Mouse (Mus musculus) testis, adult 2 months (tissue): ENCODE measurements around the gene Shld2. TPM values are rescaled to one million over a fixed set of nuclear protein-coding genes. Genes with fewer than 3 reads are reported as not detected.
A peak's percentile ranks its signal among the peaks of the same experiment; 100 is the strongest.

Experiments
- H3K27ac ChIP-seq: fragments of 200-500 bp; 2 replicates; pipeline ENCODE4 v1.5.1; 2012; ENCODE audit warnings: low read depth, low read length; ENCODE audit not compliant: control insufficient read depth, insufficient read depth
- H3K27me3 ChIP-seq: fragments of 200-500 bp; 2 replicates; pipeline ENCODE4 v1.6.1; 2012; ENCODE audit warnings: mild to moderate bottlenecking, low read length, moderate library complexity; ENCODE audit not compliant: control insufficient read depth, insufficient read depth
- H3K36me3 ChIP-seq: fragments of 200-500 bp; 2 replicates; pipeline ENCODE4 v1.6.1; 2012; ENCODE audit warnings: mild to moderate bottlenecking, low read length; ENCODE audit not compliant: control insufficient read depth, insufficient read depth
- H3K4me1 ChIP-seq: fragments of 200-500 bp; 2 replicates; pipeline ENCODE4 v1.6.1; 2012; ENCODE audit warnings: low read length; ENCODE audit not compliant: control insufficient read depth, insufficient read depth
- H3K4me3 ChIP-seq: fragments of 200-500 bp; 2 replicates; pipeline ENCODE4 v1.5.1; 2012; ENCODE audit warnings: low read depth, mild to moderate bottlenecking, low read length, moderate library complexity, mixed read lengths; ENCODE audit not compliant: control insufficient read depth
- CTCF ChIP-seq: fragments of 200-500 bp; IDR thresholded peaks from 2 replicates; pipeline ENCODE4 v1.5.1; 2012; ENCODE audit warnings: low read depth, mild to moderate bottlenecking, inconsistent platforms, low read length, moderate library complexity; ENCODE audit not compliant: control insufficient read depth, insufficient read depth, insufficient replicate concordance
- POLR2A ChIP-seq: fragments of 200-500 bp; IDR thresholded peaks from 2 replicates; pipeline ENCODE4 v1.6.1; 2012; ENCODE audit warnings: low read depth, mild to moderate bottlenecking, inconsistent platforms, low read length, moderate library complexity; ENCODE audit not compliant: control insufficient read depth
- polyA plus RNA-seq: library from polyadenylated mRNA; depleted of rRNA; stranded (reverse); fragments of >200 nt; gene quantifications from 2 replicates; pipeline ENCODE4 v1.2.3, GENCODE M21; 2012

The Shld2 gene
- polyA plus RNA-seq, 1 experiment = 1.5 TPM

DNA sequence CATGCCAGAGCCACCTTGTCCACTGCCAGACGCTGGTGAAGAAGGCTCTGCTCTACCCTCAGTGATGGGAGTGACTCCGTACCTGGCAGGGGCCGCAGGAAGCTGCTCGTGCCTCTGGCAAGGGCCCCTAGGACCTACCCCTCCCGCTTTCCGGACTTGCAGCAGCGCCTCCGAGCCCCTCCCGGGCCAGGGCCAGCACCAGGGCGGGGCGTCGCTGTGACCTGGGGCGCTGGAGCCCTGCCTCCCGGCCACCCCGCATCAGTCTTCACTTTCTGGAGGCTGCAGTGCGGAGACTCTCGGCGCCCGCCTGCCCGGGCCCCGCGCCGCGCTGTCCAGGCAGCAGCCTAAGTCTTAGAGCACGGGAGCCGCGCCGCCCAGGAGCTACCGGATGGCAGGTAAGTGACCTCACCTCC is 90.5 kb downstream of the Shld2 start:
- TF ChIP-seq CTCF (no peak), POLR2A (no peak)
- peaks cover 8% of the 10 kb centered on the region for H3K4me1 ChIP-seq
- H3K27ac ChIP-seq = no peak overlapping the region
- peaks cover 3% of the 10 kb centered on the region for H3K27me3 ChIP-seq
- no peaks in the 10 kb centered on the region for H3K36me3 ChIP-seq
- peak overlapping the region; percentile 30 for H3K4me3 ChIP-seq

DNA sequence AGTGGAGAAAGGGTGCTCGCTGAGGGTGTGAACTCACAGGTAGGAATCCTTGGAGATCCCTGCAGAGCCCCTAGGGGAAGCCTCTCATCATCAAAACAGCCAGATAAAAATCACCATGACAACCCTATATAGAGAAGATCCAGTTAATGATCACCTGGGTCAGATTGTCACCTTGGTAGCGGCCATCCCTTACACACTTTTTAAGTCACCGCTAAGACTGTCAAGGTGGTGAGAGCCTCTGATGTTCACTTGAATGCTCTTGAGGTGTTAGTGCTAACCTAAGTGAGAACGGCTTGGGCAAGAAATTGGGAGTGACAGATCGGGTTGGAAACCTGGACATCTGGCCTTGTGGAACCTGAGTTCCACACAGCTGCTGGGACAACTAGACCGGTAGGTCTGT is 91.0 kb downstream of the Shld2 start, which contains the start of gene Syt15:
TSS of gene Syt15 (plus strand) at position 301 of the 400 bp plus-strand sequence.
- Histone ChIP-seq H3K4me1 (peaks cover 8% of the 10 kb centered on the region), H3K27ac (no peak within 1 kb of the TSS), H3K4me3 (peak within 1 kb of the TSS; percentile 30), H3K36me3 (no peaks in the 10 kb centered on the region), H3K27me3 (peaks cover 3% of the 10 kb centered on the region)
- no peak for TF ChIP-seq CTCF
- no peak for TF ChIP-seq POLR2A

DNA sequence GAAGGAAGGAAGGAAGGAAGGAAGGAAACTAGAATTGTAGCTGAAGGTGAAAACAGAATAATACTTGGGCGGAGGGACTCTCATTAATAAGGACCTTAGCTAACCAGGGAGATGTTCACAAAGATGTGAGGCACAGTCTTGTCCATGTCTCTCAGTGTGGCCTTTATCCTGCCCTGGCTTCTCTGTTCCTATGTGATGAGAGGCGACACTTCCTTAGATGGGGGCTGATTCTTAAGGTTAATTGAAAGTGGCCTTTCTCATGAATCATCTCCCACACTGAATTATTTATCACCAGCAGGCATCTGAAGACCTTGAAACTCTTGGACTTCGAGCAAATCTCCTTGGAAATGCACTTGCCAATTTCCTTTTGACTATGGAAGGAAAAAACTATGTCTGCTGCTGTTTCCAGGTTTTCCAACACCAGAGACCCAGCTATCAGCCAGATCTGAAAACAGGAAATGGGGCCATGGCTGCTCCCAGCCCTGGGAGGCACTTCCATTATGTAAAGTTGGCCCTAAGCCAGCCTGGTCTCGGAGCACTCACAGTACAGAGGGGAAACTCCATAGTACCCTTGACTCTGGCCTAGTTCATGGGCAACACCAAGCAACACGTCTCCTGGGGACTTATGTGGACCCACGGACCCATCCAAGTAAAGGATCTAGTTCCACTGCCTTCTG is 94.7 kb downstream of the Shld2 start:
- Histone ChIP-seq H3K4me3 (no peak overlapping the region), H3K27me3 (peaks cover 3% of the 10 kb centered on the region), H3K4me1 (peaks cover 8% of the 10 kb centered on the region), H3K36me3 (no peaks in the 10 kb centered on the region), H3K27ac (no peak overlapping the region)
- TF ChIP-seq POLR2A (no peak), CTCF (no peak)

DNA sequence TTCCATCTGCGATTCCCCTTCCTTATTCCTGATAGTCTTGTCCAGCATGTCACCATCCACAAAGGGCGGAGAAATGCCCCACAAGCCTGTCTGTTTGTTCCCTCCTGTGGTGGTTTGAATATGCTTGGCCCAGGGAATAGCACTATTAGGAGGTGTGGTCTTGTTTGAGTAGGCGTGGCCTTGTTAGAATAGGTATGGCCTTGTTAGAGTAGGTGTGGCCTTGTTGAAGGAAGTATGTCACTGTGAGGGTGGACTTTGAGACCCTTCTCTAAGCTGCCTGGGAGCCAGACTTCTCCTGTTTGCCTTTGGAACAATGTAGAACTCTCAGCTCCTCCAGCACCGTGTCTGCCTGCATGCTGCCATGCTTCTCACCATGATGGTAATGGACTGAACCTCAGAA is 100.4 kb downstream of the Shld2 start:
- no peaks in the 10 kb centered on the region for H3K4me1 ChIP-seq
- H3K4me3 ChIP-seq = no peak overlapping the region
- no peak overlapping the region for H3K27ac ChIP-seq
- H3K27me3 ChIP-seq = no peaks in the 10 kb centered on the region
- no peak for TF ChIP-seq CTCF
- TF ChIP-seq POLR2A = no peak
- H3K36me3 ChIP-seq = no peaks in the 10 kb centered on the region

DNA sequence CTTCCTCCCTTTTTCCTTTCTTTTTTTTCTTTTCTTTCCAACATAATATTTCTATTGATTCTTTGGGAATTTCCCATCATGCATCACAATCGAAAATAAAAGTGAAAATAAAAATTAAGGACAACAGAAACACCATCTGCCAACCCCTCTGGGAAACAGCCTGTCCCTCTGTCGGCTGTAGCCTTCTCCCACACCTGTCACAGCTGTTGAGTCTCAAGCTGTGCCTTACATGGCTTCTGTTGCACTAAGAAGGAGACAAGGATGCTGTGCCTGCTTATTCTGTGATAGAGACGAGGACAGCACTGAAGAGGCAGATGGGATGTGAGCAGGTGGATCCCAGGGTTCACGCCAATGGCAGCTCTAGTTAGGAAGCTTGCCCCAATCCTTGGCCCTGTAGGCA is 101.2 kb downstream of the Shld2 start:
- Histone ChIP-seq H3K4me1 (no peaks in the 10 kb centered on the region), H3K36me3 (no peaks in the 10 kb centered on the region), H3K4me3 (no peak overlapping the region), H3K27me3 (no peaks in the 10 kb centered on the region), H3K27ac (no peak overlapping the region)
- no peak for TF ChIP-seq POLR2A
- no peak for TF ChIP-seq CTCF

DNA sequence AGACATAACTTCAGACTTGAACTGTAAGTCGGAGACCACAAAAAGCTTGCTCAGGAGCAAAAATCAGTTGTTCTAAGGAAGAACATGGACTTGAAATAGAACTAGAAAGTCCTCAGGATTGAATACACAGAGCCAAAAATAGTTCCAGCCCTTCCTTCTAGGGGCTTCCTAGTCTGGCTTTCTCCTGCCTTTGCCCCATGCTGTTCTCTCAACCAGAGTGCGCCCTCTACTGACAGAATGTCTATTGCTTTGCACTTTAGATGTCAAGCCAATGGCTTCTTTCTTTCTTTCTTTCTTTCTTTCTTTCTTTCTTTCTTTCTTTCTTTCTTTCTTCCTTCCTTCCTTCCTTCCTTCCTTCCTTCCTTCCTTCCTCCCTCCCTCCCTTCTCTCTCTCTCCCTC is 101.6 kb downstream of the Shld2 start:
- H3K4me3 ChIP-seq = no peak overlapping the region
- no peaks in the 10 kb centered on the region for H3K27me3 ChIP-seq
- H3K4me1 ChIP-seq = no peaks in the 10 kb centered on the region
- H3K36me3 ChIP-seq = no peaks in the 10 kb centered on the region
- TF ChIP-seq CTCF (no peak; the same call in 1 of the 2 replicates), POLR2A (no peak)
- H3K27ac ChIP-seq = no peak overlapping the region

DNA sequence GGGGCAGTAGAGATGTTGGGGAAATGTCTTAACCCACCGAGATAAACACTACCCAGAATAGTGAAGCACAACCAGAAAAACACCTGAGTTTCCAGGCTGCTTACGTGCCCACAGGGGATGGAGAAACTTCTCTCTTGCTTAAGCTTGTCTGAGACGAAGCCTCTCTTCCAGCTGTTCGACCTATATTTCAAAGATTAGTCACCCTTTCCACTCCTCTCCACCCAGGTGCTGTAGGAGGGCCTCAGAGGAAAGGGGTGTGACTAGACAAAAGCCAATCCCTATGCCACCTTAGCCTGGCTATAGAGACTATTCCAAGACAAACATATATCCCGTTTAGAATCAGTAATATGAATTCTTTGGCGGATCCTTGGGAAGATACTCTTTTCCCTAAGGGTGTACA is 102.3 kb downstream of the Shld2 start:
- Histone ChIP-seq H3K27me3 (no peaks in the 10 kb centered on the region), H3K4me3 (no peak overlapping the region), H3K36me3 (no peaks in the 10 kb centered on the region), H3K27ac (no peak overlapping the region), H3K4me1 (no peaks in the 10 kb centered on the region)
- TF ChIP-seq POLR2A (no peak), CTCF (no peak)
